Mouse (Mus musculus) liver, embryonic 12.5 days (tissue): ENCODE results near the gene Atp2c2. TPM values are rescaled to one million over a fixed set of nuclear protein-coding genes. Genes with fewer than 3 reads are reported as not detected.

Source experiments
- ATAC-seq: fragments of 200-750 bp; cut with Nextera tagmentation; 2 replicates; pipeline ENCODE4 v1.8.0; 2017; ENCODE audit warnings: moderate number of reproducible peaks, mild to moderate bottlenecking, moderate library complexity
- H3K27ac ChIP-seq: fragments of 300-500 bp; sonication (generic); 2 replicates; pipeline ENCODE4 v1.5.1; 2016; ENCODE audit warnings: mild to moderate bottlenecking
- H3K27me3 ChIP-seq: fragments of 300-500 bp; sonication (generic); replicated peaks from 2 replicates; pipeline ENCODE4 v1.6.1; 2016; ENCODE audit warnings: mild to moderate bottlenecking, moderate library complexity
- H3K36me3 ChIP-seq: fragments of 300-500 bp; sonication (generic); 2 replicates; pipeline ENCODE4 v1.6.1; 2016; ENCODE audit warnings: mild to moderate bottlenecking, moderate library complexity
- H3K4me1 ChIP-seq: fragments of 300-500 bp; sonication (generic); 2 replicates; pipeline ENCODE4 v1.6.1; 2016
- H3K4me2 ChIP-seq: fragments of 300-500 bp; sonication (generic); 2 replicates; pipeline ENCODE4 v1.6.1; 2016; ENCODE audit warnings: mild to moderate bottlenecking, moderate library complexity
- H3K4me3 ChIP-seq: fragments of 300-500 bp; sonication (generic); 2 replicates; pipeline ENCODE4 v1.5.1; 2016; ENCODE audit warnings: mild to moderate bottlenecking, moderate library complexity
- H3K9ac ChIP-seq: fragments of 300-500 bp; sonication (generic); 2 replicates; pipeline ENCODE4 v1.6.1; 2016; ENCODE audit warnings: mild to moderate bottlenecking, moderate library complexity
- H3K9me3 ChIP-seq: fragments of 300-500 bp; sonication (generic); replicated peaks from 2 replicates; pipeline ENCODE4 v1.6.1; 2016; ENCODE audit warnings: mild to moderate bottlenecking, moderate library complexity
- WGBS: fragments of 180-500 bp; shearing (Covaris S2); methylation state at CpG from one replicate; pipeline ENCODE4 v1.1.7; 2016; ENCODE audit not compliant: insufficient replicate concordance; 5-methylcytosine and 5-hydroxymethylcytosine counted together
- polyA plus RNA-seq: library from polyadenylated mRNA; unstranded; fragments of >200 nt; fragmentation: Nextera tagmentation; extraction: Ambion mirVana; gene quantifications from 2 replicates; pipeline ENCODE4 v1.2.1, GENCODE M21; 2016

The Atp2c2 gene
- polyA plus RNA-seq, 1 experiment from 2014 or later = 0.14 TPM

DNA sequence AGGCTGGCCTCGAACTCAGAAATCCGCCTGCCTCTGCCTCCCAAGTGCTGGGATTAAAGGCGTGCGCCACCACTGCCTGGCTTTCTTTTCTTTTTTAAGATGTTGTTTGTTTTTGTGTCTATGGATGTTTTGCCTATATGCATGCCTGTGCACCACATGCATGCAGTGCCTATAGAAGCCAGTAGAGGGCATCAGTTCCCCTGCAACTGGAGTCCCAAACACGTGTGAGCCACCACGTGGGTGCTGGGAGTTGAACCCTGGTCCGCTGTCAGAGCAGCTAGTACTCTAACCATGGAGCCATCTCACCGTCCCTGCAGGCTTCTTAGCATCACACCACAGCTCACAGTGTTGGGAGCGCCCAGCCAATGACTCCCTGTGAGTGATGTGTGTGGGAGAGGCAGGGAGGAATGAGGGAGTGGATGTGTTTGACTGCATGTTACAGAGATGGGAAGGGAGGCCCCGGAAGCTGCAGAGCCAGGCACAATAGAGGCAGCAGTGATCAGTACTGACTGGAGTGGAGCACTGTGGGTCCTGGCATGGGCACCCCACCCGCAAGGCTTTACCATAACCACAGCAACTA, 25.7 kb upstream of the Atp2c2 start:
- ATAC-seq = no peak
- Histone ChIP-seq H3K4me2 (no peak overlapping the region), H3K9ac (no peak overlapping the region), H3K4me1 (peaks cover 12% of the 10 kb centered on the region; the same call in 1 of the 2 replicates), H3K36me3 (no peaks in the 10 kb centered on the region), H3K27ac (no peak overlapping the region), H3K27me3 (peaks cover 5% of the 10 kb centered on the region; the same call in 1 of the 2 replicates), H3K9me3 (no peaks in the 10 kb centered on the region), H3K4me3 (no peak overlapping the region)
- WGBS = 62% methylated on average over 11 of the region's 11 CpGs

DNA sequence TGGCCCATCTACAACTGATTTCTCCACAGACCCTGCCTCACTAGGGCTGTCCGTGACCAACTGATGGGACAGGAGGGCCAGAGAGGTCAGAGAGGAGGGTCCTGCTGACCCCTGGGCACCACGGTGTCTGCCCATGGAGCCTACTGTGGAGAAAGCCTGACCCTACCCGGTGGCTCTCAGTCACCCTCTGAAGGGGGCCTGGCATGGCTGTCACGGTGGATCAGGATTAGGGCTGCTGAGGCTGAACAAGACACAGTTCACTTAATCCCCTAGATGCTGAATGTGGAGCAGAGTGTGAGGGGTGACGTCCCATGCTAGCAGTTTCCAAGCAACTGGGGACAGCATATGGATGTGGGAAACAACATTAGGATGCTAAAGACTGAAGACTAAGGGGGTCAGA, 24.4 kb upstream of the Atp2c2 start:
- WGBS = 77% methylated on average over 5 of the region's 5 CpGs

GRCm38 (mm10) chr8:119676389-119676788, 23.4 kb upstream of the Atp2c2 start:
- Histone ChIP-seq H3K4me1 (peaks cover 12% of the 10 kb centered on the region; the same call in 1 of the 2 replicates), H3K9me3 (no peaks in the 10 kb centered on the region), H3K27me3 (peaks cover 14% of the 10 kb centered on the region), H3K9ac (no peak overlapping the region), H3K36me3 (no peaks in the 10 kb centered on the region), H3K4me3 (no peak overlapping the region), H3K4me2 (no peak overlapping the region), H3K27ac (no peak overlapping the region)
- 9% methylated on average over 8 of the region's 8 CpGs for WGBS
- ATAC-seq = 0 out of 2 replicates have a peak, but pooled peaks have one; percentile 28

More for the DNA sequence above, 24.4 kb upstream of the Atp2c2 start:
- no peak overlapping the region for H3K4me3 ChIP-seq
- ATAC-seq = no peak
- H3K4me1 ChIP-seq = peaks cover 12% of the 10 kb centered on the region; the same call in 1 of the 2 replicates
- no peak overlapping the region for H3K4me2 ChIP-seq
- no peaks in the 10 kb centered on the region for H3K9me3 ChIP-seq
- H3K27ac ChIP-seq = no peak overlapping the region
- H3K36me3 ChIP-seq = no peaks in the 10 kb centered on the region
- H3K27me3 ChIP-seq = peaks cover 9% of the 10 kb centered on the region
- no peak overlapping the region for H3K9ac ChIP-seq

- peak overlapping the region; percentile 57 for H3K4me2 ChIP-seq
- no peaks in the 10 kb centered on the region for H3K36me3 ChIP-seq
- peak; percentile 34; the same call in 1 of the 2 replicates for ATAC-seq
- no peak overlapping the region for H3K9ac ChIP-seq
- H3K4me1 ChIP-seq = peaks cover 12% of the 10 kb centered on the region; the same call in 1 of the 2 replicates
- peak overlapping the region; percentile 29 for H3K4me3 ChIP-seq
- H3K27ac ChIP-seq = no peak overlapping the region
- peaks cover 23% of the 10 kb centered on the region for H3K27me3 ChIP-seq
- WGBS = 8% methylated on average over 18 of the region's 18 CpGs
- H3K9me3 ChIP-seq = no peaks in the 10 kb centered on the region
Measured at GRCm38 (mm10) chr8:119678138-119678843, 21.5 kb upstream of the Atp2c2 start.

DNA sequence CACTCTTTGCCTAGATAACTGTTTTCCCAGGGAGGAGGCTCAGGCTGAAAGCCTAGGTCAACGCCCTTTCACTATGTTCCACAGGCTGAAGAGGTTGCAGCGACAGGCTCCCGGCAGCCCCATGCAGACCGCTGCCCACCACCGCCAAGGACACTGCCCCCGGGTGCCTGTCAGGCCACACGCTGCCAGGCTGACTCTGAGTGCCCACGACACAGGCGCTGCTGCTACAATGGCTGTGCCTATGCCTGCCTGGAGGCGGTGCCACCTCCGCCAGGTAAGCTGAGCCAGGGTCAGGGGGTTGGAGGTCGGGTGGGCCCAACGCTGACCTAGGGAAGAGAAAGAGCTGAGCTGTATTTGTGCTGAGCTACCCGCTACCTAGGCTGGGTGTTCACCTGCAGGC, 20.6 kb upstream of the Atp2c2 start:
- Histone ChIP-seq H3K27ac (no peak overlapping the region), H3K36me3 (no peaks in the 10 kb centered on the region), H3K9ac (no peak overlapping the region), H3K4me3 (no peak overlapping the region), H3K27me3 (peaks cover 23% of the 10 kb centered on the region), H3K4me1 (peaks cover 12% of the 10 kb centered on the region; the same call in 1 of the 2 replicates), H3K4me2 (no peak overlapping the region), H3K9me3 (no peaks in the 10 kb centered on the region)
- 60% methylated on average over 14 of the region's 14 CpGs for WGBS
- ATAC-seq = no peak

- Histone ChIP-seq H3K4me1 (no peaks in the 10 kb centered on the region), H3K9me3 (no peaks in the 10 kb centered on the region), H3K36me3 (no peaks in the 10 kb centered on the region), H3K4me3 (no peak overlapping the region), H3K27ac (no peak overlapping the region), H3K9ac (no peak overlapping the region), H3K4me2 (no peak overlapping the region), H3K27me3 (peaks cover 33% of the 10 kb centered on the region; the same call in 1 of the 2 replicates)
- no peak for ATAC-seq
- 57% methylated on average over 6 of the region's 6 CpGs for WGBS
Measured at GRCm38 (mm10) chr8:119690602-119691001, 9.2 kb upstream of the Atp2c2 start.

DNA sequence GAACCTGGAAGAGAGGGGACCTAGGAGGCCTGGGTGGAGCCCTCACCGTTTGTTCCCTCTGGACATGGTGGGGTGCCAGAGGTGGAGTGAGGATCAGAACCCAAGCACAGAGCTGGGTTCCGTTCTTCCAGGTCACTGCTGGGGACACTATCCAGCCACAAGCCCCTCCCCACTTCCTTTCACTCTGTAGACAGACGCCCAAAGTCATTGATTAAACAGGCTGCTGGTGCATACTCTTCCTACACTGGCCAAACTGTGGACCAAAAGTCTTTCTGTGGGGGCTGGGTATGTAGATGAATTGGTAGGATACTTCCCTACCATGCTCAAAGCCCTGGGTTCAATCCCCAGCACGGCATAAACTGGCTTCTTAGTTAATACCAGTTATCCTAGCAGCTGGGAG, 7.8 kb upstream of the Atp2c2 start:
- Histone ChIP-seq H3K9ac (no peak overlapping the region), H3K4me1 (no peaks in the 10 kb centered on the region), H3K4me2 (no peak overlapping the region), H3K9me3 (no peaks in the 10 kb centered on the region), H3K27ac (no peak overlapping the region), H3K36me3 (no peaks in the 10 kb centered on the region), H3K4me3 (no peak overlapping the region), H3K27me3 (peaks cover 38% of the 10 kb centered on the region; the same call in 1 of the 2 replicates)
- 44% methylated on average over 4 of the region's 4 CpGs for WGBS
- peak; percentile 35; the same call in 1 of the 2 replicates for ATAC-seq

DNA sequence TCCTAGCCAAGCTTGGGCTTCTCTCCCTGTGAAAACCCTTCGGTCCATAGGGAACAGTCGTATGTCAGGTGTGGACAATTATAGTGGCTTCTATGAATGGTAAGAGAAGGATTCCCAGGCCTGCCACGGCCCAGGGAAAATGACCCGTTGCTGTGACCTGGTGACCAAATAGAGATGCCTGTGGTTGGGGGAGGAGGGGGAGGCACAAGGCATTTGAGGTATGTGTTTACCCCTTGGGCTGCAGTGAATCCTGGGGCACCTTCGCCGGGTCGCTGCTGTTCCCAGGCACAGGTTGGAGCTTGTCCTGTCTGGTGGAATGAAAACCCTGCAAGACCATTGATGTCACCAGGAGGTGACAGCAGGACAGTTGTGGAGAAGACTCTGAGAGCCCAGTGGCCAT, 5.1 kb upstream of the Atp2c2 start:
- H3K36me3 ChIP-seq = no peaks in the 10 kb centered on the region
- H3K4me2 ChIP-seq = no peak overlapping the region
- peaks cover 11% of the 10 kb centered on the region; the same call in 1 of the 2 replicates for H3K4me1 ChIP-seq
- H3K9me3 ChIP-seq = no peaks in the 10 kb centered on the region
- no peak overlapping the region for H3K4me3 ChIP-seq
- H3K27me3 ChIP-seq = peaks cover 58% of the 10 kb centered on the region
- WGBS = 51% methylated on average over 7 of the region's 7 CpGs
- no peak overlapping the region for H3K27ac ChIP-seq
- ATAC-seq = no peak
- no peak overlapping the region for H3K9ac ChIP-seq

- no peaks in the 10 kb centered on the region for H3K36me3 ChIP-seq
- H3K4me1 ChIP-seq = peaks cover 15% of the 10 kb centered on the region; the same call in 1 of the 2 replicates
- H3K9ac ChIP-seq = no peak overlapping the region
- 47% methylated on average over 2 of the region's 2 CpGs for WGBS
- H3K27me3 ChIP-seq = peaks cover 83% of the 10 kb centered on the region
- no peak overlapping the region for H3K4me3 ChIP-seq
- H3K27ac ChIP-seq = no peak overlapping the region
- no peak for ATAC-seq
- H3K4me2 ChIP-seq = no peak overlapping the region
- H3K9me3 ChIP-seq = no peaks in the 10 kb centered on the region
Measured at GRCm38 (mm10) chr8:119697163-119697562, 2.6 kb upstream of the Atp2c2 start.

DNA sequence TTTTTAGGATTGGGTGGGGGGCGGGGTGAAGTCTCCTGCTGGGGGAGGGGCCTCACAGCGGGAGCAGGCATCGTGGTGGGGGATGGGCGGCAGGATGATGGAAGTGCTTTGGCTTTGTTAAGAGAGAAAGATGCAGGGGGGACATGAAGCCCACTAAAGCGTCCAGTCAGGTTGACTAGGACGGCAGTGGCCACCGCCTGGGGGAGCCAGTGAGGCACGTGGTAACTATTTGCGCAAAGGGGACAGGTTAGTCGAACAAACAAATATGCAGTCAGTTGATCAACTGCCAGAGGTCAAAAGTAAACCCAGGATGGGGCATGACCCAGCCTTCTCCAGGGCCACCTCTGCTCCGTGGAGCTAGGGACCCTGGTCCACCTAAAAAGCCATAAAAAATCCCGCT, 849 bp upstream of the Atp2c2 start:
- Histone ChIP-seq H3K9me3 (no peaks in the 10 kb centered on the region), H3K4me3 (no peak overlapping the region), H3K36me3 (no peaks in the 10 kb centered on the region), H3K4me2 (peak overlapping the region; percentile 39), H3K27ac (no peak overlapping the region), H3K27me3 (peaks cover 90% of the 10 kb centered on the region), H3K4me1 (peaks cover 15% of the 10 kb centered on the region; the same call in 1 of the 2 replicates), H3K9ac (no peak overlapping the region)
- peak; percentile 52; the same call in 1 of the 2 replicates for ATAC-seq
- WGBS = 4% methylated on average over 12 of the region's 12 CpGs

DNA sequence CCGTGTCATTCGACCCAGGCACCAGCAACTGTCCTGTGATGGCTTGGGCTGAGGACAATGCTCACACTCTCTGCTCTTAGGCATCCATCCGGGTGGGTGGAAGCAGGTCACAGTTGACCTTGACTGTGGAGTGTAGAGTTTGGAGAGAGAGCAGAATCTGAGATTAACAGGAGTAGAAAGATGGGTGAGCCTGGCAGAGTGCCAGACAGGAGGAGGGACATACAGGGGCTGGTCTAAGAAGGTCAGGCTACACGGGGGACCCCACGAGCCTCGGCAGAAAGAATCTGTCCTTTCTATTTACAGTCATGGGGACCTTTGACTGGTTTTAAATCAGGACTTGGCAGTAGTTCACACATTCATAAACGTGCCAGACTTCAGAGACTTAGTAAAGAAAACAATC, 3.2 kb downstream of the Atp2c2 start:
- ATAC-seq = no peak
- H3K27ac ChIP-seq = no peak overlapping the region
- H3K4me3 ChIP-seq = no peak overlapping the region
- no peaks in the 10 kb centered on the region for H3K36me3 ChIP-seq
- peaks cover 15% of the 10 kb centered on the region; the same call in 1 of the 2 replicates for H3K4me1 ChIP-seq
- H3K9me3 ChIP-seq = no peaks in the 10 kb centered on the region
- H3K27me3 ChIP-seq = peaks cover 55% of the 10 kb centered on the region
- 51% methylated on average over 7 of the region's 7 CpGs for WGBS
- H3K4me2 ChIP-seq = no peak overlapping the region
- H3K9ac ChIP-seq = no peak overlapping the region

DNA sequence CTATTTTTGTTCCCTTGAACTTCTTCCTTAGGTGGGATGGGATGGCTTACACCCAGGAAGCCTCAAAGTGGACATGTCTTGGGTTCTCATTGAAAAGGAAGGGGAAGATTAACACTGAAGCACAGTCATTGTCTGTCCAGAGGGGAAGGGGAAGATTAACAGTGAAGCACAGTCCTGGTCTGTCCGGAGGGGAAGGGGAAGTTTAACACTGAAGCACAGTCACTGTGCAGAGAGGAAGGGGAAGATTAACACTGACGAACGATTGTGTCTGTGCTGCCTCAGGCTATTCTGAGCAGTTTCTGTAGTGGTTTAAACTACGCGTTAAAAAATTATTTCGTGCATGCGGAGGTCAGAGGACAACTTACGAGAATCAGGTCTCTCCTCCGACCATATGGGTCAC, 7.3 kb downstream of the Atp2c2 start:
- 59% methylated on average over 9 of the region's 9 CpGs for WGBS
- H3K27ac ChIP-seq = no peak overlapping the region
- no peak overlapping the region for H3K4me3 ChIP-seq
- peaks cover 13% of the 10 kb centered on the region for H3K27me3 ChIP-seq
- no peaks in the 10 kb centered on the region for H3K9me3 ChIP-seq
- no peak overlapping the region for H3K4me2 ChIP-seq
- no peak for ATAC-seq
- H3K36me3 ChIP-seq = no peaks in the 10 kb centered on the region
- H3K4me1 ChIP-seq = peaks cover 6% of the 10 kb centered on the region; the same call in 1 of the 2 replicates
- no peak overlapping the region for H3K9ac ChIP-seq
